Mouse (Mus musculus) G1E (cell line): ENCODE measurements around the gene Eif3c. TPM values are rescaled to one million over a fixed set of nuclear protein-coding genes. Genes with fewer than 3 reads are reported as not detected.

Experiments used
- ATAC-seq: 2 replicates; pipeline ENCODE4 v1.8.0; 2016; ENCODE audit warnings: mild to moderate bottlenecking; ENCODE audit not compliant: insufficient number of reproducible peaks, poor library complexity, low FRiP score, severe bottlenecking; ENCODE audit errors: extremely low read depth
- DNase-seq: peaks from one replicate; pipeline ENCODE4 v3.0.0; 2012; ENCODE audit warnings: low spot score
- H3K27me3 ChIP-seq: 2 replicates; pipeline ENCODE4 v1.6.1; 2012; ENCODE audit warnings: mild to moderate bottlenecking, low read length, inconsistent platforms; ENCODE audit not compliant: insufficient read depth
- H3K36me3 ChIP-seq: replicated peaks from 2 replicates; pipeline ENCODE3; 2012; ENCODE audit warnings: mild to moderate bottlenecking, inconsistent platforms
- H3K4me1 ChIP-seq: 2 replicates; pipeline ENCODE4 v1.6.1; 2012; ENCODE audit warnings: low read depth, low read length, inconsistent platforms, mixed read lengths; ENCODE audit not compliant: insufficient read depth
- H3K4me3 ChIP-seq: 2 replicates; pipeline ENCODE4 v1.5.1; 2012; ENCODE audit warnings: low read depth, mild to moderate bottlenecking, inconsistent platforms, low read length, moderate library complexity, mixed read lengths
- H3K9me3 ChIP-seq: replicated peaks from 2 replicates; pipeline ENCODE4 v1.6.1; 2012; ENCODE audit warnings: inconsistent platforms
- CTCF ChIP-seq: IDR thresholded peaks from 2 replicates; pipeline ENCODE4 v1.5.1; 2012; ENCODE audit warnings: low read depth, low read length, inconsistent platforms, mixed read lengths
- GATA1 ChIP-seq: IDR thresholded peaks from 2 replicates; pipeline ENCODE4 v1.6.1; 2012; ENCODE audit warnings: borderline replicate concordance, low read length, inconsistent platforms, mixed read lengths
- GATA2 ChIP-seq: IDR thresholded peaks from 2 replicates; pipeline ENCODE4 v1.6.1; 2012; ENCODE audit warnings: low read depth, low read length, inconsistent platforms, borderline replicate concordance
- POLR2AphosphoS5 ChIP-seq: IDR thresholded peaks from 2 replicates; pipeline ENCODE4 v1.6.1; 2012; ENCODE audit warnings: low read depth, low read length, inconsistent platforms; ENCODE audit not compliant: insufficient replicate concordance
- TAL1 ChIP-seq: conservative IDR thresholded peaks from 2 replicates; pipeline ENCODE4 v1.6.1; 2012; ENCODE audit warnings: low read depth, low read length, inconsistent platforms, mixed read lengths
- polyA plus RNA-seq: library from polyadenylated mRNA; stranded (reverse); fragments of >175 nt; gene quantifications from 2 replicates; pipeline ENCODE4 v1.2.3, GENCODE M21; 2012
- total RNA-seq, 2 experiments: library from RNA; stranded (forward) in 1 of 2; stranded (reverse) in 1 of 2; fragments of 200-1000 nt in 1 of 2; fragments of >200 nt in 1 of 2; fragmentation: Nextera tagmentation in 1 of 2; gene quantifications; 2 replicates each; pipeline ENCODE4 v1.2.3; 2014 to 2017

Gene Eif3c
- total and polyA plus RNA-seq, 3 experiments = 114 to 580 (median 235) TPM

- Histone ChIP-seq H3K4me1 (peaks cover 44% of the 10 kb centered on the region), H3K27me3 (peaks cover 50% of the 10 kb centered on the region), H3K9me3 (no peaks in the 10 kb centered on the region), H3K36me3 (peaks cover 2% of the 10 kb centered on the region), H3K4me3 (no peak overlapping the region)
- DNase-seq = no peak
- TF ChIP-seq POLR2AphosphoS5 = no peak
- no peak for TF ChIP-seq GATA1
- TF ChIP-seq GATA2 = no peak
- TF ChIP-seq TAL1 = no peak
- TF ChIP-seq CTCF = no peak
- no peak for ATAC-seq
These were observed 20.6 kb upstream of the Eif3c start for GRCm38 (mm10) chr7:126586839-126587238.

DNA sequence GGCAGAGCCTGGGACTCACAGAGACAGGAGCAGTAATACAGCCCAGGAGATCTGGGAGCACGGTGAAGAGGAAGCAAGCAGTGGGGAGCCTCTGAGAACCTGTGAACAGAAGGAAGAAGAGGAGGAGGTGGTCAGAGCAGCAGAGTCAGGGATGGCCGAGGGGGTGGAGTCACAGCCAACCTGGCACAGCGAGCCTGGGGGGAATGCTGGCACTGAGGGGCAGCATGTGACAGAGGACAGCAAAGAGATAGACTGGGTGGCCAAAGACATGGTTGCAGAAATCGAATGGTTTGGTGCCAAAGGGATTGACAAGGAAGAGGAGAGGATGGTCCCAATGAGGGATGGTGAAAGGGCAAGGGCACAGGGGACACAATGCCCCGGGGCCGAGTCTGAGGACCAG is 19.5 kb upstream of the Eif3c start, which contains the start of gene Cln3:
Gene Cln3, minus strand, starts transcription at position 101 of the 400 bp plus-strand sequence.
- no peak for DNase-seq
- peaks cover 51% of the 10 kb centered on the region for H3K4me1 ChIP-seq
- TF ChIP-seq GATA1 = no peak
- no peak for TF ChIP-seq GATA2
- no peak for TF ChIP-seq TAL1
- no peak within 1 kb of the TSS; the same call in 1 of the 2 replicates for H3K4me3 ChIP-seq
- no peak for ATAC-seq
- peaks cover 43% of the 10 kb centered on the region for H3K27me3 ChIP-seq
- H3K9me3 ChIP-seq = no peaks in the 10 kb centered on the region
- peaks cover 13% of the 10 kb centered on the region for H3K36me3 ChIP-seq

DNA sequence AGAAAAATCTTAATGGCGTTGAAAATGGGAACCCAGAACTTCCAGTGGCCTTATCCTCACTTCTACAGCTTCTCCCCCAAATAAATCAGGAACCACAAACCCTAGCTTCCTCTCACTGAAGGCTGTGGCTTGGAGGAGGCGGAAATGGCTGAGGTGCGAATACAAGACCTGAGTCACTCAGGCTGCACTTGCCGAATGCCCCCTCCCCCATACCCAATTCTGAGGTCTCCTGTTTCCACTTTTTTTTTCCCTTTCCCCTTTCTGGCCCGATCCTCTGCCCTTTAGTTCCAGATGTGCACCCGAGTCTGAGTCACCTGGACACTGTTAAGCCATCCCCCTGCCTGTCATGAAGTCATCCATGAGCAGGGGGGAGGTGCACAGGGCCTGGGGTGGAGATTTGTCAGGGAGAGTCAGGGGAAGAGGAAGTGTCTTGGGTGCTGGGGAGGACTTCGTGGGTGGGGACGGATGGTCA is 18.3 kb upstream of the Eif3c start, which contains the start of gene Apobr:
Gene Apobr, plus strand, starts transcription at position 437 of the 472 bp plus-strand sequence.
- no peak for TF ChIP-seq TAL1
- TF ChIP-seq GATA1 = no peak
- TF ChIP-seq POLR2AphosphoS5 = no peak
- no peak for TF ChIP-seq CTCF
- no peak for TF ChIP-seq GATA2
- Histone ChIP-seq H3K4me1 (peaks cover 55% of the 10 kb centered on the region), H3K9me3 (no peaks in the 10 kb centered on the region), H3K4me3 (peak within 1 kb of the TSS; percentile 72; the same call in 1 of the 2 replicates), H3K27me3 (peaks cover 40% of the 10 kb centered on the region), H3K36me3 (peaks cover 25% of the 10 kb centered on the region)
- ATAC-seq (no peak), DNase-seq (peak; percentile 58)

GRCm38 (mm10) chr7:126583761-126584160 is 17.6 kb upstream of the Eif3c start:
- no peak for TF ChIP-seq POLR2AphosphoS5
- no peak for TF ChIP-seq GATA2
- no peak for TF ChIP-seq GATA1
- TF ChIP-seq TAL1 = no peak
- TF ChIP-seq CTCF = no peak
- no peak for ATAC-seq
- Histone ChIP-seq H3K9me3 (no peaks in the 10 kb centered on the region), H3K4me1 (peaks cover 53% of the 10 kb centered on the region), H3K27me3 (peaks cover 34% of the 10 kb centered on the region), H3K36me3 (peaks cover 32% of the 10 kb centered on the region), H3K4me3 (peak overlapping the region; percentile 72)
- DNase-seq = no peak

DNA sequence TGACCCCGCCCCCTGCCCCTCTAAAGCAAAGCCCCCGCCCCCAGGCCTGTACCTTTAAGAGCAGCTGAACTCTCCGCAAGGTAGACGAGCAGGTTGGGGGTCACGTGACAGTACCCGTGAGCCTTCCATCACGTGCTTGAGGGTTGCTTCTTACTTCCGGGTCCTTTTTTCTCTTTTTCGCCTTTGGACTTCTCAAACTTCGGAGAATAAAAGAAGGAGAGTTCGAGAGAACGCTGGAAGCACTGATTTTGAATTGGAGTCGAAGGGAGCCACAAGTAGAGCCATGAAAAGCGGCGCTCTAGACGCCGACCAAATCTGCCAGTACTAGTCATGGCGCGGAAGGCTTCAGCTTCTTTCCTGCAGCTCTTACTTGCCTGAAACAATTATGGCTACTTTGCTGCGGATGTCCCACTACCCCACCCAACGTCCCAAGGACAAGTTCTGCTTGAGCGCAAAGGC is 17.1 kb upstream of the Eif3c start:
- peaks cover 53% of the 10 kb centered on the region for H3K4me1 ChIP-seq
- peak; percentile 89 for DNase-seq
- H3K36me3 ChIP-seq = peaks cover 37% of the 10 kb centered on the region

GRCm38 (mm10) chr7:126582759-126583158 is 16.5 kb upstream of the Eif3c start:
- peaks cover 42% of the 10 kb centered on the region for H3K36me3 ChIP-seq
- H3K4me3 ChIP-seq = peak overlapping the region; percentile 72
- H3K4me1 ChIP-seq = peaks cover 53% of the 10 kb centered on the region
- H3K27me3 ChIP-seq = peaks cover 24% of the 10 kb centered on the region
- TF ChIP-seq TAL1 (no peak), CTCF (no peak), GATA2 (no peak), GATA1 (no peak), POLR2AphosphoS5 (no peak)
- DNase-seq (no peak), ATAC-seq (no peak)
- H3K9me3 ChIP-seq = no peaks in the 10 kb centered on the region

More for the DNA sequence above, 17.1 kb upstream of the Eif3c start:
- peak; percentile 19; the same call in 1 of the 2 replicates for ATAC-seq
- peaks cover 29% of the 10 kb centered on the region for H3K27me3 ChIP-seq
- no peaks in the 10 kb centered on the region for H3K9me3 ChIP-seq
- no peak for TF ChIP-seq CTCF
- TF ChIP-seq GATA2 = no peak
- TF ChIP-seq POLR2AphosphoS5 = no peak
- TF ChIP-seq TAL1 = no peak
- TF ChIP-seq GATA1 = no peak
- peak overlapping the region; percentile 72 for H3K4me3 ChIP-seq
